Mouse (Mus musculus): ENCODE data around the gene Serinc3.
A peak's percentile ranks its signal among the peaks of the same experiment; 100 is the strongest.

The Serinc3 gene

GRCm38 (mm10) chr2:163620451-163620850 lies 24.5 kb downstream of the Serinc3 start:
- no peak for DNase-seq

DNA sequence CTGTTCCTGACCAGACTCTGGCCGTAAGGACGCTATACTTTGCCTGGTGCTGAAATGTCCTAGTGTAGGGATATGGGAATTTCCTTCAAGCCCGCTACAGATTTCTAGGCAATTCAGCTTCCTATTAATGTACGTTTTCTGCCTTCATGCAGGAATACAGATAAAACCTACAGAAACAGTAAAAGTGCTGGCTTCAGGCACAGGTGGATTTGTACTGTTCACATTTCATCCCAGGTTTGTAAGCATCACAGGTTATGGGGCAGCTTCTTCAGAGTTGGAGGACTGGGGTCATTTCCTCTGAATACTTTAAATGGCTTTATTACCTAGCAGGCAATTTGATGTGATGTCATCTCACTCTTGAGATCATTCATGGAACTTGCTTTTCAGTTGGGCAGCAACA lies 27.1 kb downstream of the Serinc3 start:
- DNase-seq = no peak

GRCm38 (mm10) chr2:163617232-163617863 lies 27.6 kb downstream of the Serinc3 start:
- DNase-seq = no peak

- DNase-seq = no peak
These were observed 28.2 kb downstream of the Serinc3 start for GRCm38 (mm10) chr2:163616652-163617227.

GRCm38 (mm10) chr2:163615906-163616651 lies 28.9 kb downstream of the Serinc3 start:
- DNase-seq = no peak

GRCm38 (mm10) chr2:163615401-163615800 lies 29.5 kb downstream of the Serinc3 start:
- no peak for DNase-seq

DNA sequence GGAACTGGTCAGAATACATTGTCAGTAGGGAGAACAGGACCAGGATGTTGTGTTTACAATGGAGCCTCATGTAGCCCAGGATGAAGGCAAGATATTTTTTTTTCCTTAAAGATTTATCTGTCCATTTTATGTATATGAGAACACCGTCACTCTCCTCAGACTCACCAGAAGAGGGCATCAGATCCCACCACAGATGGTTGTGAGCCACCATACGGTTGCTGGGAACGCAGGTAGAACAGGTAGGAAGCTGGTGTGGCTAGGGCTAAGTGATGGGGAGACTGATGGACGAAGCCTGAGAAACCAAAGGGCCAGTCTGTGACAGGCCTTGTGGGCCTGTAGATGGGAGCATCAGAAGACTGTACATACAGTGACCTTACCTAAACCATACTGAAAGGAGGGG lies 30.9 kb downstream of the Serinc3 start:
- no peak for DNase-seq

GRCm38 (mm10) chr2:163613206-163613605 lies 31.7 kb downstream of the Serinc3 start:
- DNase-seq = no peak

DNA sequence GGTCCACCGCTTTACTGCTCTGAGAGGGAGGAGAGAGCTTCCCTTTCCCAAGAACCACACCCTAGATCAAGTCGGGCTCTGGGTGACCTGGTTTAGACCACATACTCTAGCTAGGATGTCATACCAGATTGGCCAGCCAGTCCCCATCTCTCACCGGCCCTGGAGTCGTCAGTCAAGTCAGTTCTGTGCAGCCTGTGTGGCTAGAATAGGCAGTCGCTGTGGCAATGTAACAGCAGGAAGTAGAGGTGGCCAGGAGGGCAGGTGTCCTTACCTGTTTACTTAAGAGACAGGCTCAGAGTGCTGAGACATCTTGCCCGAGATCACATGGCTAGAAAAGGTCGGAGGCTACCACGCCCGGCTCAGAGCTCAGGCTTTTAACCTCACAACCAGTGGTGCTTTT lies 33.8 kb downstream of the Serinc3 start:
- DNase-seq = no peak

- DNase-seq = no peak
These were observed 35.5 kb downstream of the Serinc3 start for GRCm38 (mm10) chr2:163609281-163609975.

DNA sequence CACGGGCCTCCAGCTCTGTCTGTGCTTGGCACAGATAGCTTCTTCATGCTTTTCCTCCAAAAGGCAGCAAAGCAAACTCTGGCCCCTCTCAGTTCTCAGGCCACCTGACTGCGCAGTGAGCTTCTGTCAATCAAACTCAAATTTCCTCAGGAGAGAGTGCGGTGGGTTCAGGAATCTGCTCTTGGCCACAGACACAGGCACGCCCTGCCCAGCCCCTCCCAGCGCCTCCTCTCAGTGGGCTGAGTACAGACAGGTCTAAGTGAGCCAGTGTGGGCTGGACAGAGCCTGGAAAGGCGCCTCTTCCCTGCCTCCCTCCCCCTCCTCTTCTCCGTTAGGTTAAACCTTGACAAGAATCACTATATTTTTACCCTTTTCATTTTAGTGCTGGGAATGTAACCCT lies 36.9 kb downstream of the Serinc3 start:
- DNase-seq = no peak

- DNase-seq = no peak
These were observed 38.8 kb downstream of the Serinc3 start for GRCm38 (mm10) chr2:163606161-163606560.

DNA sequence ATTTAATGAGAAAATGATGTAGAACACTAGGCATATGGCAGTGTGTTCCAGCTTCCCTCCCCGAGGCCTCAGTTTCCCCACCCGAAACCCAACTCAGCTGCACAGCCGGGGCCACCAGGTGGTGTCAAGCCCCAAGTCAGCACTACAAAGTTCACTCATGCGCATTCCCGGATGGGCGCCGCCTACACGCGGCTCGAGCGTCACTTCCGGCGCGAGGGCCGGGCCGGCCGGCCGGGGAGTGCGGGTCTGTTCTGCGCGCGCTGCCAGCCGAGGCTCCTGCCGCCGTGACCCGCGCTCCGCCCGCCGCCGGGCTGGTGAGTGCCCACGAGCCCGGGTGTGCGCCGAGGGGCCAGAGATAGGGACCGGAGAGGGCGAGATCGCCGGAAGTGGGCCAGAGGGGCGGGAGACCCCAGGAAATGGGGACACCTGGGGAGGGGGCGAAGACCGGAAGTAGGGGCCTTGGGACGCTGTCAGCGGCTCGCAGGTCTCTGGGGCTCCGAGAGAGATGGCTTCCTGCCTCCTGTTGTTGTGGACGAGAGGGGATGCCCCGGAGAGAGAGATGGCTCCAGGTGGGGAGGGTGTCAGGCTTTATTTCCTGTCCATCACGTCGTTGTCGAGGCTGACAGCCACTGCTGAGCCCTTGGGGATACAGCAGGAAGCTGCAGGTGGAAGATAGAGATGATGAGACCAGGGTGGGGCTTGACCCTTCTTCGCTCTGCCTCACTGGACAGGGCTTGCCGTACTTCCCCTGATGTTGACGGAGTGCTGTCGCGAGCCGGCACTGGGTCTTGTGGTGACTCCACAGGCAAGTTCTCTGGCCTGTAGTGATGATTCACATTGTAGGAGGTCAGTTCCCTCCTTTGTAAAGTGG lies 42.6 kb downstream of the Serinc3 start, which contains the start of gene Ttpal:
Gene Ttpal, plus strand, starts transcription at position 214 of the 871 bp plus-strand sequence.
- DNase-seq = peak; percentile 90

GRCm38 (mm10) chr2:163601712-163602100 lies 43.2 kb downstream of the Serinc3 start:
- DNase-seq = no peak

- DNase-seq = no peak
These were observed 43.9 kb downstream of the Serinc3 start for GRCm38 (mm10) chr2:163601066-163601465.

DNA sequence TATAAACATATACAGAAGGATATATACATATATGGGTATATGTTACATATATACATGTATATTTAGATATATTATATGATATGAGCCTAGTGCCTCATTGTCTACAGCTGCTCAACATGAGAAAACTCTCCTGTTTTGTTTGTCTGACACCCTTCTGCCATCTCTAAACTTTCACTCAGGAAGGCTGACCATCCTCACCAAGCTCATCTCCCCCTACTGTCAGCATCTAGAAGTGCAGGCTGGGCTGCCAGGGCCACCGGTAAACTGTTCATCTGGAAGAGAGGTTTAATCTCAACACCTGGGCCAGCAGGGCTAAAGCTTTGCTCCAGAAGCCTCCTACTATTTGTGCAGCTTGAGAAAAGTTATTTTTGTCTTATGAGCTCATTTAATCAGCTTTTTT lies 45.7 kb downstream of the Serinc3 start:
- DNase-seq = peak; percentile 75

DNA sequence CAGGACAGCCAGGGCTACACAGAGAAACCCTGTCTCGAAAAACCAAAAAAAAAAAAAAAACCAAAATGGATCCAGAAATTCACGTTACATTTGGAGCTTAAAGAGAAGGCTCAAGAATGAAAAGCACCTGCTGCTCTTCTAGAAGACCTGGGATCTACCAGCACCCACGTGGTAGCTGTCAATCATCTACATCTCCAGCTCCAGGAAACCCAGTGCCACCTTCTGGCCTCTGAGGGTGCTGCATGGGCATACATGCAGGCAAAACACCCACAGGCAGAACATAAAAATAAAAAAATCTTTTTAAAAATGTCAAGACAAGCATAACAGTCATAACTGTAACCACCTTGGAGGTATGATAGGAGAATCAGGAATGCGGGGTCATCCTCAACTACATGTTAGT lies 47.3 kb downstream of the Serinc3 start:
- DNase-seq = peak; percentile 68

DNA sequence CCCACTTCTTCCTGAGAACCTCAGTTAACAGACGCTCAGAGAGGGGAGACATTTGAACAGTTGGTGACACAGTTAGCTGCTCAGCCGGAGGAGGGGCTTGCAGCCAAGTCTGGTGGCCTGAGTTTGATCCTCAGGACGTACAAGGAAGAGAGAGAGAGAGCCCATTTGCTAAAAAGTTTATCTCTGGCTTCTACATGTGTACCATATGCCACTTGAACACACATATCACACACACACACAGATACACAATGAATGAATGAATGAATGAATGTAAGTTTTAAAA lies 48.1 kb downstream of the Serinc3 start:
- no peak for DNase-seq

- no peak for DNase-seq
These were observed 48.7 kb downstream of the Serinc3 start for GRCm38 (mm10) chr2:163596057-163596872.

GRCm38 (mm10) chr2:163595119-163595518 lies 49.8 kb downstream of the Serinc3 start:
- no peak for DNase-seq

DNA sequence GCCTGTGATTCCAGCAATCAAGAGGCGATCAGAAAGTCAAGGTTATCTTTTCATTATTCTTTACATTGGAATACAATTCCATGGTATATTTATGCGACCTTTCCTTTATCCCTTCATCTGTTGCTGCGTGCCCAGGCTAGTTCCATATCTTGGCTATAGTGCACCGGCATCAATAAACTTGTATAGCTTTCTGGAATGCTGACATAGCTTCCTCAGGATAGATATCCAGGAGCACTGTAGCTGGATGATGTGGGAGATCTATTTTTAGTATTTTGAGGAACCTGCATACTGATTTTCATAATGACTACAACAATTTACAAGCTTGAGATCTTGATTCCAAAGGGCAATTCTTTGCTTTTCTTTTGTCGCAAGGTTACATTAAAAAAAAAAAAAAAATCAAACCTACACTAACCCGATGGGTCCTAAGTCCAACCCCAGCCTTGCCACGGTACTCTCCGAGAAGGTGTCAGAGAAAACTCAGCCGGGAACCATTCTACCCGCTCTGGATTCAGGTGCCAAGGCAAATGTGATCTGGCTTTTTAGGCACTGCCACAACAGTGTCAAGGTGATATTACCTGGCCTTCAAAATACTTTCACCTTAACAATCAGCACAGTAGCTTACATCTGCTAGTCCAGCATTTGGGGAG lies 51.2 kb downstream of the Serinc3 start:
- no peak for DNase-seq

Measured in liver (tissue).